Comparison of ENCODE assay signal across 8 mouse cellular contexts in the genomic region with DNA sequence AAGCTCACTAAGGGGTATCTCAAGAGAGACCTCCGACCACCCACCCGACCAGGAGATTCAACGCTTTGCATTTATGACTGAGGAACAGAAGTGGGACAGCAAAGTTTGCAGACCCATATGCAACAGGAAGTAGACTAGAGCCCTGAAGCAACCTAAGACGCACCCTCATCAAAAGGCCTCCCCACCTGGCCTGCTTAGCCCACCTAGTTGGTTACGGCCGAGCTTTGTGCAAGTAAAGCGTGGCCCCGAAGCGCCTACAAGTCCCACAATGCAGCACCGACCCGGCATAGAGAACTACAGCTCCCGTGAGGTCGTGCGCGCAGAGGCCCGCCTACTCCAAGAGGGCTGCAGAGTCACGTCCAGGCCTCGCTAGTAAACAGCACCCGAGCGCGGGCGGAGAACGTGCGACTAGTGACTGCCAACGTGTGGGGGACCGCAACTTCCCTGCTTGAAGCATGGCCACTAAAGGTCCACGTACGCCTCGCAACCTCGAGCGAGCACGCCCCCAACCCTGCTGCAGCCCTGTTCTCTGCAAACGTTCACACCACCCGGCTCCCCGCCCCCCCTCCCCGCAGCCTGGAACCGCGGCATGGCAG. TPM values are rescaled to one million over a fixed set of nuclear protein-coding genes. Genes with fewer than 3 reads are reported as not detected.
DNase-seq lines count a peak whose midpoint lies in the region; ATAC-seq and TF ChIP-seq lines count a peak whose summit lies in the region.

No protein-coding gene starts in this region.

- under 1% methylated on average over 38 of the region's 38 CpGs for WGBS in forebrain, embryonic 12.5 days
- under 1% methylated on average over 37 of the region's 38 CpGs for WGBS in heart, postnatal 0 days
- WGBS in liver, embryonic 15.5 days (ENCODE audit: insufficient replicate concordance) = under 1% methylated on average over 38 of the region's 38 CpGs
- WGBS in neural tube, embryonic 11.5 days = under 1% methylated on average over 38 of the region's 38 CpGs
- WGBS in stomach, embryonic 16.5 days = 0% methylated on average over 38 of the region's 38 CpGs

- ATAC-seq in forebrain, embryonic 12.5 days (ENCODE audit: low FRiP score) = peak; percentile 95
- peak; percentile 89 for ATAC-seq in heart, postnatal 0 days (ENCODE audit: insufficient read depth, low read depth)
- ATAC-seq in liver, embryonic 15.5 days (ENCODE audit: insufficient read depth) = peak; percentile 87
- peak; percentile 90 for ATAC-seq in neural tube, embryonic 11.5 days (ENCODE audit: insufficient read depth, low FRiP score, low TSS enrichment)
- peak; percentile 89 for ATAC-seq in stomach, embryonic 16.5 days (ENCODE audit: insufficient read depth, low FRiP score)

- TF ChIP-seq CTCF in ES-Bruce4 (IDR thresholded peaks at IDR 0.05; ENCODE audit: low read depth, low read length) = no peak
- no peak for TF ChIP-seq CTCF in heart, postnatal 0 days (IDR thresholded peaks at IDR 0.05; ENCODE audit: low read depth)

- no peaks in the 10 kb centered on the region for H3K36me3 ChIP-seq in ES-Bruce4 (ENCODE audit: control insufficient read depth, insufficient read depth, low read length, poor library complexity, severe bottlenecking)
- H3K36me3 ChIP-seq in forebrain, embryonic 12.5 days (replicated peaks) = 0 out of 2 replicates have a peak, but pooled peaks cover 4% of the 10 kb centered on the region
- H3K36me3 ChIP-seq in heart, postnatal 0 days (replicated peaks; ENCODE audit: control insufficient read depth, insufficient read depth, low read length) = no peaks in the 10 kb centered on the region
- H3K36me3 ChIP-seq in liver, embryonic 15.5 days (replicated peaks) = 0 out of 2 replicates have a peak, but pooled peaks cover 6% of the 10 kb centered on the region
- no peaks in the 10 kb centered on the region for H3K36me3 ChIP-seq in neural tube, embryonic 11.5 days (ENCODE audit: control insufficient read depth, insufficient read depth, low read length)
- no peaks in the 10 kb centered on the region for H3K36me3 ChIP-seq in stomach, embryonic 16.5 days (ENCODE audit: control insufficient read depth, insufficient read depth, low read length)

- H3K9me3 ChIP-seq in ES-Bruce4 (replicated peaks; ENCODE audit: control insufficient read depth, insufficient read depth, low read length, poor library complexity, severe bottlenecking) = no peaks in the 10 kb centered on the region
- no peaks in the 10 kb centered on the region for H3K9me3 ChIP-seq in forebrain, embryonic 12.5 days
- H3K9me3 ChIP-seq in heart, postnatal 0 days (replicated peaks; ENCODE audit: control insufficient read depth, low read length) = no peaks in the 10 kb centered on the region
- H3K9me3 ChIP-seq in liver, embryonic 15.5 days (replicated peaks) = no peaks in the 10 kb centered on the region
- no peaks in the 10 kb centered on the region for H3K9me3 ChIP-seq in neural tube, embryonic 11.5 days (ENCODE audit: control insufficient read depth, low read length)
- H3K9me3 ChIP-seq in stomach, embryonic 16.5 days (replicated peaks; ENCODE audit: control insufficient read depth, low read length) = no peaks in the 10 kb centered on the region

- H3K4me1 ChIP-seq in ES-Bruce4 (ENCODE audit: control insufficient read depth, insufficient read depth, low read length) = peaks cover 4% of the 10 kb centered on the region
- peaks cover 18% of the 10 kb centered on the region for H3K4me1 ChIP-seq in forebrain, embryonic 12.5 days
- peaks cover 3% of the 10 kb centered on the region; the same call in 1 of the 2 replicates for H3K4me1 ChIP-seq in heart, postnatal 0 days (ENCODE audit: control insufficient read depth, insufficient read depth)
- peaks cover 76% of the 10 kb centered on the region for H3K4me1 ChIP-seq in liver, embryonic 15.5 days (replicated peaks)
- H3K4me1 ChIP-seq in neural tube, embryonic 11.5 days (ENCODE audit: control insufficient read depth, insufficient read depth, low read length) = peaks cover 12% of the 10 kb centered on the region; the same call in 1 of the 2 replicates
- peaks cover 32% of the 10 kb centered on the region for H3K4me1 ChIP-seq in stomach, embryonic 16.5 days (ENCODE audit: control insufficient read depth, insufficient read depth, low read length)

- peak overlapping the region; percentile 96 for H3K4me3 ChIP-seq in ES-Bruce4 (ENCODE audit: low read depth, low read length)
- H3K4me3 ChIP-seq in forebrain, embryonic 12.5 days (replicated peaks) = peak overlapping the region; percentile 78
- H3K4me3 ChIP-seq in heart, postnatal 0 days (ENCODE audit: low read depth, low read length) = peak overlapping the region; percentile 85
- H3K4me3 ChIP-seq in liver, embryonic 15.5 days (replicated peaks) = peak overlapping the region; percentile 79
- H3K4me3 ChIP-seq in neural tube, embryonic 11.5 days (ENCODE audit: low read depth, low read length) = peak overlapping the region; percentile 80
- peak overlapping the region; percentile 79 for H3K4me3 ChIP-seq in stomach, embryonic 16.5 days (replicated peaks; ENCODE audit: low read length)

- peak; percentile 88 for TF ChIP-seq POLR2A in ES-Bruce4 (IDR thresholded peaks at IDR 0.05; ENCODE audit: insufficient read depth, low read length)

- DNase-seq in c-Kit-positive CD71-positive TER-119-positive erythroid progenitor cells, embryonic 14.5 days (ENCODE audit: low spot score) = peak; percentile 87
- peak; percentile 91 for DNase-seq in heart, postnatal 0 days (ENCODE audit: low spot score)
- DNase-seq in kidney, postnatal 4 days = peak; percentile 91 to 95
- peak; percentile 92 for DNase-seq in neural tube, embryonic 11.5 days (ENCODE audit: low spot score)

- H3K9ac ChIP-seq in ES-Bruce4 (ENCODE audit: low read depth, poor library complexity, severe bottlenecking) = peak overlapping the region; percentile 96
- peak overlapping the region; percentile 81 for H3K9ac ChIP-seq in forebrain, embryonic 12.5 days
- peak overlapping the region; percentile 72 for H3K9ac ChIP-seq in heart, postnatal 0 days (replicated peaks; ENCODE audit: low read depth, low read length)
- peak overlapping the region; percentile 73 for H3K9ac ChIP-seq in liver, embryonic 15.5 days
- peak overlapping the region; percentile 86 for H3K9ac ChIP-seq in neural tube, embryonic 11.5 days (ENCODE audit: low read length)
- H3K9ac ChIP-seq in stomach, embryonic 16.5 days (ENCODE audit: low read length) = peak overlapping the region; percentile 80

- H3K4me2 ChIP-seq in forebrain, embryonic 12.5 days = peak overlapping the region; percentile 79
- H3K4me2 ChIP-seq in heart, postnatal 0 days (ENCODE audit: low read depth, low read length) = peak overlapping the region; percentile 100
- peak overlapping the region; percentile 99 for H3K4me2 ChIP-seq in liver, embryonic 15.5 days
- peak overlapping the region; percentile 92 for H3K4me2 ChIP-seq in neural tube, embryonic 11.5 days (ENCODE audit: low read depth)
- H3K4me2 ChIP-seq in stomach, embryonic 16.5 days (ENCODE audit: low read depth, low read length) = peak overlapping the region; percentile 98

- peak overlapping the region; percentile 70 for H3K27ac ChIP-seq in ES-Bruce4 (ENCODE audit: insufficient read depth, low read length)
- H3K27ac ChIP-seq in forebrain, embryonic 12.5 days = peak overlapping the region; percentile 93
- H3K27ac ChIP-seq in heart, postnatal 0 days (ENCODE audit: low read depth) = peak overlapping the region; percentile 78
- H3K27ac ChIP-seq in liver, embryonic 15.5 days (replicated peaks) = peak overlapping the region; percentile 87
- peak overlapping the region; percentile 80 for H3K27ac ChIP-seq in neural tube, embryonic 11.5 days (ENCODE audit: low read depth, low read length)
- peak overlapping the region; percentile 97 for H3K27ac ChIP-seq in stomach, embryonic 16.5 days (ENCODE audit: low read length)

- peak; percentile 51; the same call in 1 of the 2 replicates for TF ChIP-seq EP300 in ES-Bruce4 (IDR thresholded peaks at IDR 0.05; ENCODE audit: insufficient read depth, low read depth, low read length)
- TF ChIP-seq EP300 in heart, postnatal 0 days (IDR thresholded peaks at IDR 0.05; ENCODE audit: low read depth) = no peak

- no peaks in the 10 kb centered on the region for H3K27me3 ChIP-seq in ES-Bruce4 (ENCODE audit: control insufficient read depth, insufficient read depth, low read length, poor library complexity, severe bottlenecking)
- no peaks in the 10 kb centered on the region for H3K27me3 ChIP-seq in forebrain, embryonic 12.5 days
- H3K27me3 ChIP-seq in heart, postnatal 0 days (ENCODE audit: control insufficient read depth, insufficient read depth, low read length) = no peaks in the 10 kb centered on the region
- peaks cover 7% of the 10 kb centered on the region; the same call in 1 of the 2 replicates for H3K27me3 ChIP-seq in liver, embryonic 15.5 days
- no peaks in the 10 kb centered on the region for H3K27me3 ChIP-seq in neural tube, embryonic 11.5 days (ENCODE audit: control insufficient read depth, insufficient read depth, low read length)
- H3K27me3 ChIP-seq in stomach, embryonic 16.5 days (ENCODE audit: control insufficient read depth, insufficient read depth, low read length) = no peaks in the 10 kb centered on the region

RNA-seq across cellular contexts. Expression of gene Tfap4, which starts 1.2 kb away (rescaled TPM):
- 19.3 and 21.2 TPM in 2 replicates for polyA plus RNA-seq in ES-Bruce4 (2011; ENCODE audit: insufficient read depth, insufficient read length, low read depth, missing spikeins)
- 20.9 and 22.6 TPM in 2 replicates for polyA plus RNA-seq in forebrain, embryonic 12.5 days (2016; fragmentation: Nextera tagmentation; extraction: Ambion mirVana)
- total RNA-seq in heart, postnatal 0 days (2014; rRNA removed; ENCODE audit: low replicate concordance) = 2.6 and 6.3 TPM in 2 replicates
- 2.9 and 3.4 TPM in 2 replicates for polyA plus RNA-seq in heart, postnatal 0 days (2015; fragmentation: Nextera tagmentation; extraction: Ambion mirVana)
- 5.6 and 6.4 TPM in 2 replicates for polyA plus RNA-seq in liver, embryonic 15.5 days (2015; fragmentation: Nextera tagmentation; extraction: Ambion mirVana)
- polyA plus RNA-seq in neural tube, embryonic 11.5 days (2014; fragmentation: Nextera tagmentation; extraction: Ambion mirVana) = 16.1 and 17.8 TPM in 2 replicates
- 16.1 and 17.0 TPM in 2 replicates for polyA plus RNA-seq in stomach, embryonic 16.5 days (2015; fragmentation: Nextera tagmentation; extraction: Ambion mirVana)

RNA-seq across cellular contexts. Expression of gene Srl, which starts 16.9 kb away (rescaled TPM):
- polyA plus RNA-seq in ES-Bruce4 (2011; ENCODE audit: insufficient read depth, insufficient read length, low read depth, missing spikeins) = 30.0 and 33.6 TPM in 2 replicates
- polyA plus RNA-seq in forebrain, embryonic 12.5 days (2016; fragmentation: Nextera tagmentation; extraction: Ambion mirVana) = 27.6 and 30.7 TPM in 2 replicates
- total RNA-seq in heart, postnatal 0 days (2014; rRNA removed; ENCODE audit: low replicate concordance) = 910 and 974 TPM in 2 replicates
- 346 and 419 TPM in 2 replicates for polyA plus RNA-seq in heart, postnatal 0 days (2015; fragmentation: Nextera tagmentation; extraction: Ambion mirVana)
- polyA plus RNA-seq in liver, embryonic 15.5 days (2015; fragmentation: Nextera tagmentation; extraction: Ambion mirVana) = 3.2 and 5.3 TPM in 2 replicates
- polyA plus RNA-seq in neural tube, embryonic 11.5 days (2014; fragmentation: Nextera tagmentation; extraction: Ambion mirVana) = 31.1 and 35.7 TPM in 2 replicates
- polyA plus RNA-seq in stomach, embryonic 16.5 days (2015; fragmentation: Nextera tagmentation; extraction: Ambion mirVana) = 10.0 and 28.6 TPM in 2 replicates

RNA-seq across cellular contexts. Expression of gene Glis2, which starts 36.0 kb away (rescaled TPM):
- 31.2 and 34.8 TPM in 2 replicates for polyA plus RNA-seq in ES-Bruce4 (2011; ENCODE audit: insufficient read depth, insufficient read length, low read depth, missing spikeins)
- polyA plus RNA-seq in forebrain, embryonic 12.5 days (2016; fragmentation: Nextera tagmentation; extraction: Ambion mirVana) = 22.0 and 26.6 TPM in 2 replicates
- total RNA-seq in heart, postnatal 0 days (2014; rRNA removed; ENCODE audit: low replicate concordance) = 25.3 and 25.4 TPM in 2 replicates
- 11.2 and 11.8 TPM in 2 replicates for polyA plus RNA-seq in heart, postnatal 0 days (2015; fragmentation: Nextera tagmentation; extraction: Ambion mirVana)
- 2.0 and 2.3 TPM in 2 replicates for polyA plus RNA-seq in liver, embryonic 15.5 days (2015; fragmentation: Nextera tagmentation; extraction: Ambion mirVana)
- 32.4 and 37.0 TPM in 2 replicates for polyA plus RNA-seq in neural tube, embryonic 11.5 days (2014; fragmentation: Nextera tagmentation; extraction: Ambion mirVana)
- polyA plus RNA-seq in stomach, embryonic 16.5 days (2015; fragmentation: Nextera tagmentation; extraction: Ambion mirVana) = 18.7 and 21.7 TPM in 2 replicates

Comparison
In these comparisons a context has a peak if more than half of its experiments do, and no peak if none do; other contexts are left out.
1. Peak in every context shown above with its lines: DNase-seq, ATAC-seq, H3K4me3 ChIP-seq and H3K27ac ChIP-seq.